Mouse (Mus musculus) small intestine, adult 2 months (tissue): ENCODE measurements around the gene Crlf1.

Experiments
- CTCF ChIP-seq: fragments of 200-500 bp; IDR thresholded peaks from 2 replicates; pipeline ENCODE4 v1.5.1; 2012; ENCODE audit warnings: low read depth, mild to moderate bottlenecking, control low read depth, inconsistent platforms, low read length, moderate library complexity, mixed read lengths; ENCODE audit not compliant: insufficient replicate concordance, insufficient read length; ENCODE audit errors: extremely low read depth
- POLR2A ChIP-seq: fragments of 200-500 bp; IDR thresholded peaks from 2 replicates; pipeline ENCODE4 v1.6.1; 2012; ENCODE audit warnings: low read depth, mild to moderate bottlenecking, control low read depth, inconsistent platforms, low read length, moderate library complexity

GRCm38 (mm10) chr8:70482943-70483342 is 10.0 kb upstream of the Crlf1 start:
- TF ChIP-seq POLR2A (no peak), CTCF (no peak)
